Comparison of ENCODE assay signal across 7 mouse cellular contexts in the genomic region with DNA sequence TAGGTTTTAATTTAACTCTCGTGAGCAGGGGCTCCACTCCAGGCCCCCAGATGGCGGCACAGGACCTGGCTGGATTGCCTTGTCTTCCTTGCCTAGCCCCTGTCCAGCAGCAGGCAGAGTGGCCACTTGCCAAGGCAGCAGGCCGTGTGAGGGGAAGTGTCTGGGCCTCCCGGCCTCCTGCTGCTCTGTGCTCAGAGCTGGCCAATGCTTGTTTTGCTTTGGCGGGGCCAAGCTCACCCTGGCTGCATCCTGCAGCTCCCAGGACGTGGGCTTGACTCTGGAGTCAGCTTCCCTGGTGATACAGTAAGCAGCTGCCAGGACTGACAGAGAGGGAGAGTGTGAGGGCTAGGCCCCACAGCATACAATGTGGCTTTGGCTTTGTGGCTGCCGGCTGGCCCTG. TPM values are rescaled to one million over a fixed set of nuclear protein-coding genes. Genes with fewer than 3 reads are reported as not detected.
DNase-seq lines count a peak whose midpoint lies in the region; ATAC-seq and TF ChIP-seq lines count a peak whose summit lies in the region.

No protein-coding gene starts in this region.

- peak; percentile 43; the same call in 1 of the 2 replicates for TF ChIP-seq CTCF in embryonic fibroblast, embryonic 13.5 days (IDR thresholded peaks at IDR 0.05; ENCODE audit: borderline replicate concordance, insufficient read depth, low read length)
- TF ChIP-seq CTCF in stomach, postnatal 0 days (IDR thresholded peaks at IDR 0.05; ENCODE audit: low read depth): peak; percentile 69

- peak overlapping the region; percentile 23; the same call in 1 of the 2 replicates for H3K4me2 ChIP-seq in limb, embryonic 12.5 days
- no peak overlapping the region for H3K4me2 ChIP-seq in midbrain, embryonic 15.5 days
- 0 out of 2 replicates have a peak overlapping the region, but pooled peaks have one; percentile 5 for H3K4me2 ChIP-seq in stomach, postnatal 0 days (replicated peaks; ENCODE audit: low read depth)

- WGBS in heart, embryonic 10.5 days: 7% methylated on average over 7 of the region's 7 CpGs
- WGBS in limb, embryonic 12.5 days: 9% methylated on average over 7 of the region's 7 CpGs
- WGBS in midbrain, embryonic 15.5 days: 7% methylated on average over 7 of the region's 7 CpGs
- 9% methylated on average over 7 of the region's 7 CpGs for WGBS in stomach, postnatal 0 days

- peak overlapping the region; percentile 1; the same call in 1 of the 2 replicates for H3K27ac ChIP-seq in brown adipose tissue, adult 24 weeks (replicated peaks; ENCODE audit: low read depth, low read length)
- H3K27ac ChIP-seq in embryonic fibroblast, embryonic 13.5 days (ENCODE audit: insufficient read depth, low read length): peak overlapping the region; percentile 74
- H3K27ac ChIP-seq in heart, embryonic 10.5 days: peak overlapping the region; percentile 77
- H3K27ac ChIP-seq in limb, embryonic 12.5 days: peak overlapping the region; percentile 80
- H3K27ac ChIP-seq in midbrain, embryonic 15.5 days: peak overlapping the region; percentile 11
- H3K27ac ChIP-seq in stomach, postnatal 0 days (replicated peaks): peak overlapping the region; percentile 82

- no peak for TF ChIP-seq EP300 in stomach, postnatal 0 days (optimal IDR thresholded peaks at IDR 0.05)

- H3K27me3 ChIP-seq in heart, embryonic 10.5 days (ENCODE audit: insufficient read depth, poor library complexity, severe bottlenecking): peaks cover 76% of the 10 kb centered on the region
- H3K27me3 ChIP-seq in limb, embryonic 12.5 days: no peaks in the 10 kb centered on the region
- no peaks in the 10 kb centered on the region for H3K27me3 ChIP-seq in midbrain, embryonic 15.5 days (replicated peaks)
- H3K27me3 ChIP-seq in stomach, postnatal 0 days (ENCODE audit: control insufficient read depth, insufficient read depth, low read length): no peaks in the 10 kb centered on the region

- peak overlapping the region; percentile 42; the same call in 1 of the 2 replicates for H3K9ac ChIP-seq in limb, embryonic 12.5 days (replicated peaks)
- H3K9ac ChIP-seq in midbrain, embryonic 15.5 days: no peak overlapping the region
- H3K9ac ChIP-seq in stomach, postnatal 0 days (ENCODE audit: low read length): peak overlapping the region; percentile 38

- H3K4me1 ChIP-seq in brown adipose tissue, adult 24 weeks (ENCODE audit: control insufficient read depth, insufficient read depth, insufficient read length, low read length): peaks cover 88% of the 10 kb centered on the region
- 0 out of 2 replicates have a peak, but pooled peaks cover 8% of the 10 kb centered on the region for H3K4me1 ChIP-seq in embryonic fibroblast, embryonic 13.5 days (ENCODE audit: control insufficient read depth, insufficient read depth, low read length)
- H3K4me1 ChIP-seq in heart, embryonic 10.5 days: peaks cover 94% of the 10 kb centered on the region
- H3K4me1 ChIP-seq in limb, embryonic 12.5 days (replicated peaks): peaks cover 63% of the 10 kb centered on the region
- peaks cover 29% of the 10 kb centered on the region for H3K4me1 ChIP-seq in midbrain, embryonic 15.5 days
- peaks cover 44% of the 10 kb centered on the region for H3K4me1 ChIP-seq in stomach, postnatal 0 days (replicated peaks; ENCODE audit: control insufficient read depth, insufficient read depth)

- no peaks in the 10 kb centered on the region for H3K9me3 ChIP-seq in heart, embryonic 10.5 days
- H3K9me3 ChIP-seq in limb, embryonic 12.5 days: no peaks in the 10 kb centered on the region
- H3K9me3 ChIP-seq in midbrain, embryonic 15.5 days: no peaks in the 10 kb centered on the region
- H3K9me3 ChIP-seq in stomach, postnatal 0 days (ENCODE audit: control insufficient read depth, low read length): no peaks in the 10 kb centered on the region

- ATAC-seq in limb, embryonic 12.5 days (ENCODE audit: insufficient number of reproducible peaks, insufficient read depth, low FRiP score, low TSS enrichment, low read depth): no peak
- ATAC-seq in midbrain, embryonic 15.5 days (replicated peaks): peak; percentile 64
- peak; percentile 63 for ATAC-seq in stomach, postnatal 0 days (ENCODE audit: low FRiP score, low TSS enrichment)

- H3K4me3 ChIP-seq in brown adipose tissue, adult 24 weeks (ENCODE audit: insufficient read depth, low read depth, low read length): no peak overlapping the region
- no peak overlapping the region for H3K4me3 ChIP-seq in embryonic fibroblast, embryonic 13.5 days (ENCODE audit: insufficient read depth, low read length)
- 0 out of 2 replicates have a peak overlapping the region, but pooled peaks have one; percentile 13 for H3K4me3 ChIP-seq in heart, embryonic 10.5 days
- no peak overlapping the region for H3K4me3 ChIP-seq in limb, embryonic 12.5 days (replicated peaks)
- no peak overlapping the region for H3K4me3 ChIP-seq in midbrain, embryonic 15.5 days
- no peak overlapping the region for H3K4me3 ChIP-seq in stomach, postnatal 0 days (ENCODE audit: low read depth, low read length)

- no peak for TF ChIP-seq POLR2A in embryonic fibroblast, embryonic 13.5 days (IDR thresholded peaks at IDR 0.05; ENCODE audit: low read depth, low read length)

- no peak for DNase-seq in heart, embryonic 10.5 days (ENCODE audit: low spot score)
- peak; percentile 87 for DNase-seq in kidney, adult 9 months
- DNase-seq in stomach, postnatal 0 days (ENCODE audit: low spot score): peak; percentile 84

- H3K36me3 ChIP-seq in heart, embryonic 10.5 days: no peaks in the 10 kb centered on the region
- H3K36me3 ChIP-seq in limb, embryonic 12.5 days: no peaks in the 10 kb centered on the region
- H3K36me3 ChIP-seq in midbrain, embryonic 15.5 days (replicated peaks): no peaks in the 10 kb centered on the region
- no peaks in the 10 kb centered on the region for H3K36me3 ChIP-seq in stomach, postnatal 0 days (ENCODE audit: control insufficient read depth, insufficient read depth, low read length)

RNA-seq across cellular contexts. Expression of a gene that starts 23.3 kb away (rescaled TPM):
- 23.1 and 24.1 TPM in 2 replicates for polyA plus RNA-seq in brown adipose tissue, adult 24 weeks (2012; ENCODE audit: insufficient read depth, insufficient read length, missing spikeins)
- polyA plus RNA-seq in embryonic fibroblast, embryonic 13.5 days (2011; ENCODE audit: insufficient read length, low read depth, missing spikeins): 28.4 and 35.7 TPM in 2 replicates
- polyA plus RNA-seq in heart, embryonic 10.5 days (2016; fragmentation: Nextera tagmentation; extraction: Ambion mirVana): 6.4 and 8.0 TPM in 2 replicates
- polyA plus RNA-seq in limb, embryonic 12.5 days (2016; fragmentation: Nextera tagmentation; extraction: Ambion mirVana): 15.3 and 15.7 TPM in 2 replicates
- polyA plus RNA-seq in midbrain, embryonic 15.5 days (2015; fragmentation: Nextera tagmentation; extraction: Ambion mirVana): 3.1 and 4.1 TPM in 2 replicates
- polyA plus RNA-seq in stomach, postnatal 0 days (2015; fragmentation: Nextera tagmentation; extraction: Ambion mirVana): 8.7 and 10.5 TPM in 2 replicates

Comparison
In these comparisons a context has a peak if more than half of its experiments do, and no peak if none do; other contexts are left out.
1. H3K27ac ChIP-seq: peak in every context shown above with its lines; median percentile 82 in stomach, postnatal 0 days; 80 in limb, embryonic 12.5 days; 77 in heart, embryonic 10.5 days; 74 in embryonic fibroblast, embryonic 13.5 days; 11 in midbrain, embryonic 15.5 days; 1 in brown adipose tissue, adult 24 weeks.